Mouse (Mus musculus) bone marrow macrophage, adult 2 months (primary cell): Measurements from ENCODE around the gene Pcp4l1.

Experiments used
- CTCF ChIP-seq: IDR thresholded peaks from 2 replicates; pipeline ENCODE4 v1.5.1; 2012; ENCODE audit warnings: low read depth, mild to moderate bottlenecking, low read length, moderate library complexity
- POLR2A ChIP-seq: IDR thresholded peaks from 2 replicates; pipeline ENCODE4 v1.6.1; 2012; ENCODE audit warnings: mild to moderate bottlenecking, low read depth, low read length, borderline replicate concordance

DNA sequence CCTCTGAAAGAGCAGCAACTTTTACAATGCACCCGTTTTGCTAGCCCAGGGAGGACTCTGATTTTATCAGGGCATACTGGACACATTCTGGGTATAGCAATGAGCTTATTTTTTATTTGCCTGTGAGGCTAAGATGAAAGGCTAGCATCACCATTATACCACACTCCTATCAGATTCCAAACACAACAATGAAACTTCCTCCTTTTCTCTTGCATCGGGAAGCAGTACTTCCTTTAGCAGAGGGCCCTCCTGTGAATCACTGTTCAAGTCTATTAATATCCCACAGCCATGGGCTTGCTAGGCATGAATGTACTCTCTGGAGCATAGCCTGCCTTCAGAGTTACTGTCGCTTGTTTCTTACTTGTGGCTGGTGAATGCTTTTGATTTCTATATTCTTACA is 24.9 kb downstream of the Pcp4l1 start:
- TF ChIP-seq CTCF: no peak
- TF ChIP-seq POLR2A: no peak
